Mouse (Mus musculus): Measurements from ENCODE around the gene 2010111I01Rik. TPM values are rescaled to one million over a fixed set of nuclear protein-coding genes. Genes with fewer than 3 reads are reported as not detected.

2010111I01Rik gene
- polyA plus RNA-seq, 1 experiment = 47.5 TPM

DNA sequence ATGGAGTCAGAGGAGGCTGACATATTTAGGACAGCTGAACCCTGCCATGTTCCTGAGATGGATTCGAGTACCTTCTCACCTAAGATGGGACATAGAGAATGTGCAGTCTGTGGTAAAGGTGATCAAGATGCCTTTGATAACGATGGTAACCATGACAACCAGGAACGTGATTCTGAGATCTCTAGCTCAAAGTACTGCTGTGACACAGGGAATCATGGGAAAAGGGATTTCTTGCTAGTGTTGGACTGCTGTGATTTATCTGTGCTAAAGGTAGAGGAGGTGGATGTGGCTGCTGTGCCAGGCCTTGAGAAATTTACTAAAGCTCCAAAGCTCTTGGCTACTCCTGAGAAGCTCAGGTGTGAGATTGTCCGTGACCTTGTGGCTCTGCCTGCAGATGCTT, 50.7 kb downstream of the 2010111I01Rik start:
- no peaks in the 10 kb centered on the region for H3K4me1 ChIP-seq (ENCODE audit: control insufficient read depth, insufficient read depth, low read length)
- 83% methylated on average over 4 of the region's 4 CpGs for WGBS
- TF ChIP-seq CTCF (IDR thresholded peaks at IDR 0.05; ENCODE audit: control insufficient read depth, insufficient read depth, low read length) = no peak
- no peak for TF ChIP-seq POLR2A (IDR thresholded peaks at IDR 0.05; ENCODE audit: borderline replicate concordance, control insufficient read depth, low read depth, low read length)
- no peak overlapping the region for H3K27ac ChIP-seq (ENCODE audit: control insufficient read depth, insufficient read depth, low read depth, low read length, poor library complexity)
- no peak overlapping the region for H3K4me3 ChIP-seq (replicated peaks; ENCODE audit: control insufficient read depth, low read depth, low read length)

DNA sequence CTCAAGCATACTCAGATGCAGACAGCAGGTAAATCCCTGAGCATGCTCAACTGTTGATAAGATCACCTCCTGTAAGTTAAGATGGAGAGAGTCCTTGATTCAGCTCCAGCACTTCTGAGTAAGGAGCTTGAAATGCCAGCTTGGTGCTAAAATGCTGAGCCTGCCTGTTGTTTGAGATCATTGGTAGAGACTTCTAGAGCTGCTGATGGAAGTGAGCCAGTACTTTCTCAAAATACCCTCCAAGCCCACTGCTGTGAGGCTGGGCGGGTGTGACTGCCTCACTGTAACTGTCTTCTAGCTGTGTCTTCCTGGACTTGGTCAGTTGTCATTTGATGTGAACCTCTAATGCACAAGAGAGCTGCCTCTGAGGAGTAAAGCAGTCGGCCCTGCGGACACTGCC, 51.4 kb downstream of the 2010111I01Rik start:
- no peak overlapping the region for H3K4me3 ChIP-seq (replicated peaks; ENCODE audit: control insufficient read depth, low read depth, low read length)
- TF ChIP-seq CTCF (IDR thresholded peaks at IDR 0.05; ENCODE audit: control insufficient read depth, insufficient read depth, low read length) (no peak), POLR2A (IDR thresholded peaks at IDR 0.05; ENCODE audit: borderline replicate concordance, control insufficient read depth, low read depth, low read length) (no peak)
- WGBS = 85% methylated on average over 3 of the region's 3 CpGs
- no peak overlapping the region for H3K27ac ChIP-seq (ENCODE audit: control insufficient read depth, insufficient read depth, low read depth, low read length, poor library complexity)
- no peaks in the 10 kb centered on the region for H3K4me1 ChIP-seq (ENCODE audit: control insufficient read depth, insufficient read depth, low read length)

DNA sequence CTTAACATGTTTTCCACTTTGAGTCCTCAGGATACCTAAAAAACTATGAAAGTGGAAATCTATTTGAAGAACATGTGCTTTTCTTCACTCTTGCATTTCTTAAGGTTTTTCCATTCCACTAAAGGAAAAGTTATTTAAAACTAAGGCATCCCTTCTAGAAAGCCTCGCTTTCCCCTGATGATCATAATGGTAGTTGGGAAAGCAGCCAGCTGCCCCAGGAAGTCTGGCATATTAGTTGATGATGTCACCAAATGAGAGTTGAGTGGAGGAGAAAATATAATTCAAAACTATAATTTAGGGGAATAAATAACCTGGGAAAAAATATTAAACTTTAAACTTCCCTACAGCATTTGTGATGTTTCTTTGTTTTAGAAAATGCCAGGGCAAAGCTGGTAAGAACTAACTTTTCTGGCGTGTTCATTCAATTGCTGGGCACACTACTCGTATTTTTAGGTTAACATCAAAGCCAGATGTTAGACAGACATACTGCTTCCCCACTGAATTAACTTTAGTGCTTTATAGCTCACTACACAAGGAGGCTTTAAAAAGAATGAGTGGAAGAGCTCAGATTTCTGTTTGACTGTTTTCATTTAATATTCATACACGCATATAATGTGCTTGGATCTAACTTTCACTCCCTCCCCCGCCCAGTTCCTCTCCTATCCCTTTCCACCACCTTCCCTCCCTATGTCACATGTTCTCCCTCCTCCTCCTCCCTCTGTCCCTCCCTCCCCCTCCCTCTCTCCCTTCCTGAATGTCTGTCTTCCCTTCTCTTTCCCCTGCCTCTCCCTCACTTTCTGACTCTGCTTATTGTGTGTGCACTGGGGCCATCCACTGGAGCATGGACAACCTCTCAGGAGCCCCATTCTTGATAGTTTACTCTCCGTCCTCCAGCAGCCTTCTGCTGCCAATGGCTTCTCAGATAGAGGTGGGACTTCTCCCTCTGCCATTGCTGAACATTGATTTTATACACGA, 58.8 kb downstream of the 2010111I01Rik start:
- no peak for TF ChIP-seq POLR2A (IDR thresholded peaks at IDR 0.05; ENCODE audit: borderline replicate concordance, control insufficient read depth, low read depth, low read length)
- no peak for TF ChIP-seq CTCF (IDR thresholded peaks at IDR 0.05; ENCODE audit: control insufficient read depth, insufficient read depth, low read length)
- 71% methylated on average over 7 of the region's 7 CpGs for WGBS
- Histone ChIP-seq H3K4me3 (replicated peaks; ENCODE audit: control insufficient read depth, low read depth, low read length) (no peak overlapping the region), H3K4me1 (ENCODE audit: control insufficient read depth, insufficient read depth, low read length) (no peaks in the 10 kb centered on the region), H3K27ac (ENCODE audit: control insufficient read depth, insufficient read depth, low read depth, low read length, poor library complexity) (no peak overlapping the region)

DNA sequence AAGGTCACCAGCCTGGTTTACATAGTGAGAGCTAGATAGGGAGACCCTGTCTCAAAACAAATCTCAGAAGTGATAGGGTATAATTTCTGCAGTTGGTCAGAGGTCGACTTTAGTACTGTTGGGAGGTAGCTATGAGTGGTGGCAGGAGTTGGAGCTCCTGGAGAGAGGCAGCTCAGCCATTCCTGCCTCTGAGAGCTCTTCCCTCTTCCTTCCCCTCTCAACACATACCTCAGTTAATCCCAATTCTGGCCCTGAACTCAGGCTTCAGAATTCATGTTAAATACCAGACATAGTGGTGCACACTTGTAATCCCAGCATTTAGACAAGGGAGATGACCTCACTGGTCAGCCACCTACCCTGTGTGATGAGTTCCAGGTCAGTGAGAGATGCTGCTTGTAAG, 65.3 kb downstream of the 2010111I01Rik start:
- Histone ChIP-seq H3K4me1 (ENCODE audit: control insufficient read depth, insufficient read depth, low read length) (no peaks in the 10 kb centered on the region), H3K27ac (ENCODE audit: control insufficient read depth, insufficient read depth, low read depth, low read length, poor library complexity) (no peak overlapping the region), H3K4me3 (replicated peaks; ENCODE audit: control insufficient read depth, low read depth, low read length) (no peak overlapping the region)
- TF ChIP-seq POLR2A (IDR thresholded peaks at IDR 0.05; ENCODE audit: borderline replicate concordance, control insufficient read depth, low read depth, low read length) (no peak), CTCF (IDR thresholded peaks at IDR 0.05; ENCODE audit: control insufficient read depth, insufficient read depth, low read length) (no peak)
- WGBS = 64% methylated on average over 1 of the region's 1 CpGs

DNA sequence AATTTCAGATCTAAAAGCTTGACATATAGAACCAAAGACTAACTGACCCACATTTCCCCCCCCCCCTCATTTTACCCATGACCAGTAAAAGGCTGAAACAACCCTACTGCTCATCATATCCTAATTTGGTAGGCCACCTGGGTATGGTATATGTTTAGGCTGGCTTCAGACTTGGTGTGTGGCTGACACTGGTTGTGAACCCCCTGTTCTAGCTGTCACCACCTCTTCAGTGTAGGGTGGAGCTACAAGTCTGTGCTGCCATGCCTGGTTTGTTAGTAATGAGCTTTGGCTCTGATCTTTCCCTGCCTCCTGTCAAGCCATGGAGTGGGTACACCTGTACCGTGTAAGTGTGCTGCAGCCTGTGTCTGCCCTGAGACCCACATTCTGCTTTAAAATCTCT, 66.6 kb downstream of the 2010111I01Rik start:
- TF ChIP-seq POLR2A (IDR thresholded peaks at IDR 0.05; ENCODE audit: borderline replicate concordance, control insufficient read depth, low read depth, low read length) = no peak
- TF ChIP-seq CTCF (IDR thresholded peaks at IDR 0.05; ENCODE audit: control insufficient read depth, insufficient read depth, low read length) = no peak
- no peaks in the 10 kb centered on the region for H3K4me1 ChIP-seq (ENCODE audit: control insufficient read depth, insufficient read depth, low read length)
- H3K4me3 ChIP-seq (replicated peaks; ENCODE audit: control insufficient read depth, low read depth, low read length) = no peak overlapping the region
- no peak overlapping the region for H3K27ac ChIP-seq (ENCODE audit: control insufficient read depth, insufficient read depth, low read depth, low read length, poor library complexity)
- WGBS = 75% methylated on average over 1 of the region's 1 CpGs

DNA sequence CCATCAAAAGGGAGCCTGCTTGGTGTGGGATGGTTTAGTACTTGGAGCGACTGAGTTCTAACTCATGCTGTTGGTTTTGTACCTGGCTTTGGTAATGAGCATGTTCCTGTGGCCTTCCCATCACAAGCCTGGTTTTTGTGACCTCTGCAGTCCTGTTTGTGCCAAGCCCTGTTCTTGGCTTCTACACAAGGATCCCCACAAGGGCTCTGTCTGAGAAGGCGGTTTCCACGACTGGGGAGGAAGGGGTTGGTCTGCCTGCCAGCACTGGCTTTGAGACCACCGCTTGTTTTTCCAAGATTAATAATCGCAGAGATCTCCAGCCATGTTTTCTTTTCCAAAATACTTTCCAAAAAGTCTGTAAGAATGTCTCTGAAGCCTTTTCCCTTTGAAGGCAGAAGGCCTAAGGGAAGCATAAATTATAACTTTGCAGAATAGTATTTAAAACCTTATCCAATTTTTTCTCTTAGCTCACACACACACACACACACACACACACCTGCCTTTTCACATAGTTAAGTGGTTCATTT, 67.7 kb downstream of the 2010111I01Rik start:
- no peak overlapping the region for H3K27ac ChIP-seq (ENCODE audit: control insufficient read depth, insufficient read depth, low read depth, low read length, poor library complexity)
- 82% methylated on average over 5 of the region's 5 CpGs for WGBS
- TF ChIP-seq CTCF (IDR thresholded peaks at IDR 0.05; ENCODE audit: control insufficient read depth, insufficient read depth, low read length) (no peak), POLR2A (IDR thresholded peaks at IDR 0.05; ENCODE audit: borderline replicate concordance, control insufficient read depth, low read depth, low read length) (no peak)
- H3K4me1 ChIP-seq (ENCODE audit: control insufficient read depth, insufficient read depth, low read length) = no peaks in the 10 kb centered on the region
- no peak overlapping the region for H3K4me3 ChIP-seq (replicated peaks; ENCODE audit: control insufficient read depth, low read depth, low read length)

DNA sequence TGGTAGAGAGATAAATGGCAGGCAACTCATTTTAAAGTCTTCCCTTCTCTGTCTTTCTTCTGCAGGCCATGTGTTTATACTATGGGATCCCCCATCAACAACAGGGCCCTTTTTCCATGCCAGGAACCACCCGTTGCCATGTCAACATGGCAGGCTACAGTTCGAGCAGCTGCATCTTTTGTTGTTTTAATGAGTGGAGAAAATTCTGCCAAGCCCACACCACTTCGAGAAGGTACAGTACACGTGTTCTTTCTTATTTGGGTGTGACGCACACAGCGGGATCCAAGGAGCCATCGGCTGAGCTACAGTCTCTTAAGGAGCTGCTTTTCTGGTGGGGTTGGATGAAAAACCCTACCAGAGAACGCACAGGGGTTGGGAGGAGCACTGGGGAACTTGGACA, 68.3 kb downstream of the 2010111I01Rik start:
- 86% methylated on average over 8 of the region's 8 CpGs for WGBS
- Histone ChIP-seq H3K27ac (ENCODE audit: control insufficient read depth, insufficient read depth, low read depth, low read length, poor library complexity) (no peak overlapping the region), H3K4me3 (replicated peaks; ENCODE audit: control insufficient read depth, low read depth, low read length) (no peak overlapping the region), H3K4me1 (ENCODE audit: control insufficient read depth, insufficient read depth, low read length) (no peaks in the 10 kb centered on the region)
- TF ChIP-seq POLR2A (IDR thresholded peaks at IDR 0.05; ENCODE audit: borderline replicate concordance, control insufficient read depth, low read depth, low read length) (no peak), CTCF (IDR thresholded peaks at IDR 0.05; ENCODE audit: control insufficient read depth, insufficient read depth, low read length) (no peak)

DNA sequence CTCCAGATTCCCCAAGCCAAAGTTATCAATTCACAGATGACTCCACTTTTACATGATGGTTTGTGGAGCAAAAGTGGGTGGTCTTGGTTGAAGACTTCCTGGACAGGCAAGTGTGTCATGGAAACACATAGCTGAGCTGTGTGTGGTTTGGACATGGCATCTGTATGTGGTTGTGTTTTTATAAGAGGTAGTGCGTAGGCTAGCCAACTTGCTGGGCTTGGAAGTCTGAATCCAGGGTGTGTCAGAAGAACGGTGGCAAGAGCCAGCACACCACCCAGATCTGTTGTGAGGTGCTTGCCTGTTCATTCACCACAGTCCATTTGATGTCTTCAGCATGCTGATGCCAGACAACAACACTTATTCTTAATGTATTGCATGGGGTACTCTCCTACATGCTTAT, 68.7 kb downstream of the 2010111I01Rik start:
- Histone ChIP-seq H3K27ac (ENCODE audit: control insufficient read depth, insufficient read depth, low read depth, low read length, poor library complexity) (no peak overlapping the region), H3K4me1 (ENCODE audit: control insufficient read depth, insufficient read depth, low read length) (no peaks in the 10 kb centered on the region), H3K4me3 (replicated peaks; ENCODE audit: control insufficient read depth, low read depth, low read length) (no peak overlapping the region)
- TF ChIP-seq POLR2A (IDR thresholded peaks at IDR 0.05; ENCODE audit: borderline replicate concordance, control insufficient read depth, low read depth, low read length) (no peak), CTCF (IDR thresholded peaks at IDR 0.05; ENCODE audit: control insufficient read depth, insufficient read depth, low read length) (no peak)
- WGBS = 91% methylated on average over 2 of the region's 2 CpGs
